Mouse (Mus musculus): ENCODE results near the gene Ankra2.

- no peak for TF ChIP-seq POLR2A (IDR thresholded peaks at IDR 0.05; ENCODE audit: insufficient read depth, low read depth, low read length)
- no peak for TF ChIP-seq EP300 (IDR thresholded peaks at IDR 0.05; ENCODE audit: insufficient read depth, low read depth, low read length)
Measured at GRCm38 (mm10) chr13:98254921-98255320, 8.0 kb upstream of the Ankra2 start.
